Mouse (Mus musculus) left cerebral cortex, postnatal 14 days (tissue): ENCODE data around the gene Angel2. TPM values are rescaled to one million over a fixed set of nuclear protein-coding genes. Genes with fewer than 3 reads are reported as not detected.
"Not testable (repeated sequence)": the region's sequence is repeated elsewhere in the genome, so short reads cannot be mapped to it uniquely, and the experiment has no call there.

Experiments used
- DNase-seq, 2 experiments: peaks; one replicate each; pipeline ENCODE4 v3.0.0; 2021 to 2022; ENCODE audit warnings: low spot score in 2 of 2, mixed read lengths in 1 of 2
- intact Hi-C: fragments of 180-260 bp; cut with DNase I; formaldehyde crosslinking; loops from one replicate; pipeline ENCODE4 v1.15.1; 2025
- long read RNA-seq, 2 experiments: library from polyadenylated mRNA; stranded (forward); transcript quantifications; one replicate each; pipeline ENCODE4 v2.0.0; 2021
- total RNA-seq, 2 experiments: library from RNA; stranded (reverse); gene quantifications; 2 replicates each; pipeline ENCODE4 v1.2.3; 2021

Angel2 gene
- total RNA-seq, result 10 to 100 TPM; 53.5 to 55.3 TPM
- long read RNA-seq, experiment 1, transcript Angel2-202 (9 exons, 3,714 nt), result major isoform, 27 of 96 reads
- long read RNA-seq, experiment 1, partial matches to known transcripts, result 5 of 96 reads
- long read RNA-seq, experiment 1, other reads (novel, unspliced or antisense), result 62 of 96 reads
- long read RNA-seq, experiment 2, transcript Angel2-202 (9 exons, 3,714 nt), result major isoform, 23 of 68 reads
- long read RNA-seq, experiment 2, partial matches to known transcripts, result 4 of 68 reads
- long read RNA-seq, experiment 2, other reads (novel, unspliced or antisense), result 41 of 68 reads

GRCm38 (mm10) chr1:190924812-190925211 lies at the start of gene Angel2:
TSS of gene Angel2 (plus strand) at chr1:190925112.
- intact Hi-C loops, DNase-seq: not testable (repeated sequence)

DNA sequence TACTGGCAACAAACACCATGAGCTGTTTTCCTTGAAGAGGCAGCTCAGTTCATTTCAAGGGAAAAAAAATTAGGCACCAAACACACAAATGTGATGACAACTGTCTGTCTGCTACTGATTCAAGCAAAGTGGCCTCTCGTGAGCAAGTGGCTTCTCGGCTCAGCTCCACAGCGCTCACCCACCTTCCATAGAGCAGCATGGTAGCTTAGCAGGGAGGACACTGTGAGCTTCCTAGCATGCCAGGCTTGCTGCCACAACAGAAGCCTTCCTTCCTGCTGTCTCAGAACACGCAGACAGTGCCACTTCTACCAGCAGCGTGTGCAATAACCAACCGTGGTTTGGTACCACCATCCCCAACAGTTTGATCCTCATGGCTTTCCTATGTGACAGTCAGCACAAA lies 49.2 kb upstream of the Angel2 start:
- DNase-seq, result no peak
- intact Hi-C loops, result no loop called here

DNA sequence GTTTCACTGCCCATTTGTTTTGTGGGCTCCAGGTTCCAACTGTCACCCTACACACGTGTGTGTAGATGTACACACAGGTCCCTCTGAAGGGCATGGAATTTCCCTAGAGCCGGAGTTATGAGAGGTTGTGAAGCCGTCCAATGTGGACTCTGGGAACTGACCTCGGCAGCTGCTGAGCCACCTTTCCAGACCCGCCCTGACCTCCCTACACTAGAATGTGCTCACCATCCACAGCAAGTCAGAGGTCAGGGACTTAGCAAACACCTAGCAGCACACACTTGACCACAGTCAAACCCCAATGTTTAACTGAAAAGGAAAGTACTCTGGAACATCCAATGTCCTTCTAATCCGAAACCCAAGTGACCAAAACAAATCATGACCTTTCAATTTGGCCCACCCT lies 44.3 kb upstream of the Angel2 start:
- intact Hi-C loops, result loop anchor here (2.0 kb wide), 1 partner anchor 48 kb away; no protein-coding TSS in a partner anchor
- DNase-seq, result no peak

- DNase-seq, result peak; percentile 69 to 78
- intact Hi-C loops, result loop anchor here (2.0 kb wide), 1 partner anchor 49 kb away; no protein-coding TSS in a partner anchor
These were observed 43.5 kb upstream of the Angel2 start for GRCm38 (mm10) chr1:190881422-190881821.

- no peak for DNase-seq
- intact Hi-C loops, result no loop called here
These were observed 38.9 kb upstream of the Angel2 start for GRCm38 (mm10) chr1:190886014-190886413.

DNA sequence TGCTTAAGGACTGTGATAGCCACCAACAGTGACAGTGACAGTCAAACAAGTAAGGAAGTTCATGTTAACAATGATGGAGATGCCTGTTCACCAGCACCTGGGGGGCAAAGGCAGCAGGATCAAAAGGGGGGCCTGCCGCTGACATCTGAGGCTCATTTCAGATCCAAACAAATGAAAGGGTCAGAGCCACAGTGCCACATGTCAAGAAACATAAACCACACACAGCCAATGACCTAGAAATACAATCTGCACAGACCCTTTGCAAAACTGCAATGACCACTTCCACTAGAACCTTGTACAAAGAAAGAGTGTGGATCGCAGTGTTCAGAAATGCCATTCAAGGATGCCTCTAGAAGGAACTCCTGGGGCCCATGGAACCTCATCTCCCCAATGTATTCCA lies 36.9 kb upstream of the Angel2 start:
- no peak for DNase-seq
- intact Hi-C loops, result no loop called here

DNA sequence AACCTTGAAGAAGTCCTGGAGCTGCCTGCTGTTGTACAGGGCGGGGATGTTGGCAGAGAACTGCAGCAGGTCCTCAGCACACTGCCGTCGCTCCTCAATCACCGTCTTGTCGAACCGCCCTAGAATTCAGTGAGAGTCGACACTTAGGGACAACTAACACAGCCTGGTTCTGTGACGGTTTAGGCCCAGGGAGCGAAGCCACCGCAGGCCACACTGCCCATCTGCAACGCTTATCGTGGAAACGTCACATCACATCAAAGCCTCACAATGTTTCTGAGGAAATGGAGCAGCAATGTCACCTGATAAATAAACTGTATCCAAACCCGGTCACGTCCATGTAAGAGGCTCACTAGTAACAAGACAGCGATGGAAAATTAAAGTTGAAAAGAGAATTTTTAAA lies 36.3 kb upstream of the Angel2 start:
- DNase-seq, result no peak
- intact Hi-C loops, result no loop called here

DNA sequence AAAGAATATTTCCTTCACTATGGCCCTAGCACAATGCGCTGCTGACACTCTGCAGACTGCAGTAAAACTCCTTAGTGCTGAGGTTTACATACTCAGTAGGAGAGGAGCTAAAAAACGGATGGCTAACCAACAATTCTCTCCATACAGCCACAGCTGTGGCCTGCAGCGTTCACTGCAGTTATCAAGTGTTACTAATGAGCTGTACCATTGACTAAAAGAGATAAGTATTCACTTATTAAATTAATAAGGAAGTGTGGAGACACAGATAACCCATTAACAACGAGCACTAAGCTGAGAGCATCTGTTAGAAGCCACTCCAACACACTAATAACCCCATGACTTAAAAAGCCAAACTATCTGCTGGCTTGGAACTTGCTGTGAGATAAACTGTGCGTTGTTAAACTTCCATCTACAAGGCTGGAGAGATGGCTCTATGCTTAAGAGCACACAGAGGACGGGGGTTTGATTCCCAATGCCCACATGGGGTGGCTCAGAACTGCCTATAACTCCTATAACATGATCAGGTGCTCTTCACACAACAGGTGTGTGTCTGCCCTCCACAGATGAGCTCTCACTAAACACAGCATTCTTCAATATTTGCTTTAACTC lies 31.2 kb upstream of the Angel2 start:
- DNase-seq, result no peak
- intact Hi-C loops, result no loop called here

- intact Hi-C loops, result no loop called here
These were observed 26.7 kb upstream of the Angel2 start for GRCm38 (mm10) chr1:190898186-190898585.

GRCm38 (mm10) chr1:190898899-190899575 lies 25.9 kb upstream of the Angel2 start:
- no peak for DNase-seq
- intact Hi-C loops, result no loop called here

More at GRCm38 (mm10) chr1:190898186-190898585, 26.7 kb upstream of the Angel2 start:
- DNase-seq, result no peak

DNA sequence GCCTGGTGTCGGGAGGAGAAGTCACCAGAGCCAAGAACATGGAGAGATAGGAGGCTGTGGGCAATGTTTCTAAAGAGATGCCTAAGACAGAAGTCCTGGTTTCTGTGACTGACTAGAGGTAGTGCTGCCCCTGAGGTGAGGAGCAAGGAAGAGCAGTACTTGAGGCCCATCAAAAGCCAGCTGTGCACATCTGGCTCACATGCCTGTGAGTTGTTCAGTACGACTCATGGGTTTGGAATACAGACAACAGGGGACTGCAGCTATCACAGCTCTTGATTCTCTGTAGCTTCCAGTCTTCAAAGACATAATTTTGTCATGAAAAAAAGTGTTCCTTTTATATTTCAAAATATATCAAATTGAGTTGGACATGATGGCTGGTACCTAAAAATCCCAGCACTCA lies 23.8 kb upstream of the Angel2 start:
- intact Hi-C loops, result no loop called here
- DNase-seq, result no peak

DNA sequence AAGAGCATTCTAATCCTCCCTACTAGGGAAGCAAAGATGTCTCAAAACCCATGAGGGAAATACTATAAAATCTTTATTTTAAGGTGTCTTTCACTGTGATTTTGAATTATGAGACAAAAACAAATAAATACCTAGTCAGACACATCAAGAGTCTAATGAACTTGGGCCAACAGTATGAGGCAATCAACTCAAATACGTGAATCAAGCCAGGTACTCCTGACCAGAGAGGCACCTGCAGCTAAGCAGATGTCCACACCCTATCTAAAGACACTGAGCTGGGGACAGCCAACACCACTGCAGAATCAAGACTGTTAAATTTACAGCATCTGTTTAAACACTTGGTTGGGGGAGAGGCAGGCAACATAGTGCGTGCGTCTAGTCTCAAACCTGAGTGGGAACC lies 20.8 kb upstream of the Angel2 start:
- no peak for DNase-seq
- intact Hi-C loops, result no loop called here

GRCm38 (mm10) chr1:190904714-190905113 lies 20.2 kb upstream of the Angel2 start:
- DNase-seq, result no peak
- intact Hi-C loops, result no loop called here

DNA sequence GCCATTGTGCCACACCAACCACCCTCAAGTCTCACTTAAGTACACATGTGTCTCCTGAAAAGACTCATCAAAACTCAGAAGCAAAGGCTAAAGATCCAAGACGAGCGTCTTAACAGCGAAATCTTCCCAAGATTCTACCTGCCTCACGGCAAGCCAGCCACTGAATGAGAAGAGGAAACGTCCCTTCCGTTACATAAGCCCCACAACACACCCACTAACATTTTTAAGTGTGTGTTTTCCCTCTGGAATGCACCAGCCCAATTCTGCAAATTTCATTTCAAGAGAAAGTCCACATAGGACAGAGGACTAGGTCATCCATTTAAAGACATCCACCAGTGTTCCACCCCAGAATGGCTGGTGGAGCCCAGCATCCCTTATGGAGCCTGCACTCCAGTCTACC lies 14.1 kb upstream of the Angel2 start:
- no peak for DNase-seq
- intact Hi-C loops, result no loop called here

DNA sequence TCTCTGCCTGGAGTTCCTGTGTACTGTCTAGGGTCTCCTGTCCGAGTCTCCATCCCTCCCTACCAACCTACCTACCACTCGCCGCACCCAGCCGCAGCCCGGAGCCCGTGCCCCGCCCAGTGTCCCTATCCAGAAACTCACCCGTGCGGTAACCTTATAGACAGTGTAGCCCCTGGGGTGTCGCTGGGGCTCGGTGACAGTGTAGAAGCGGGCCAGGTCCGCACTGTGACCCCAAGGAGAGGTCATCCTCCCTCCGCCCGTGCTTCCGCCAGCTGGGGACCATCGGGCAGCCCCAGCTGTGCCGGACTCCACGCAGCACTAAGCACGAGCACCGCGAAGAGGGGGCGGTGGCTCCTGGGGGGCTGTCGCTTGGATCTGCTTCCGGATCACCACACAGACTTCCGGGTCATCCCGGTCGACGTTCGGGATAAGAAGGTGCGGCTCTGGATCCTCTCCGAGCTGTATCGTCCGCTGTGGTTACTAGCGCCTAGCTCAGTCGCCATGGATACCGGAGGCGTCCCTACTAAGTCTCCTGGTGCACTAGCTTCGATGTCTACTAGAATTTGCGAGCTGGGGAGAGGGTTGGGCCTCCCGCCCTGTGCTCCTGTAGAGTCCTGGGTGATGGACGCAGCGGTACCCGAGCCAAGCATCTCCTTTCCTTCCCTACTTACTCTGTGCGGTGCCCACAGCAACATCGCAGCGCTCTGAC lies 13.3 kb upstream of the Angel2 start, which contains the start of gene Rps6kc1:
Rps6kc1 (minus strand) TSS at position 356 of the 709 bp plus-strand sequence.
- peak; percentile 87 to 91 for DNase-seq
- intact Hi-C loops, result no loop called here

DNA sequence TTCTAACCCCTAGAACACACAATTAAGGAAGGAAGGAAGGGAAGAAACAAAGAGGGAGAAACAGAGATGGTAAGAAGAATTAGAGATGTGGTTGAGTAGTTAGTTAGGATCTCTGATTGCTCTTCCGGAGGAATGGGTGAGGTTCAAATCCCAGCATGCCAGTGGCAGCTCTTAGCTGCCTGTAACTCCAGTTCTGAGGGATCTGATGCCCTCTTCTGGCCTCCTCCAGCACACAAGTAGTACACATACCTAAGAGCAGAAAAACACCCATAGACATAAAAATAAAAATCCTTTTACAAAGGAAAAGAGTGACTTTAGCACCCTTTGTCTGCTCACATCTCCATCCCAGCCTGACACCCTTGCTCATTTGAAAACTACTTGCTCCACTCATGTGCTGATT lies 12.3 kb upstream of the Angel2 start:
- DNase-seq, result peak in 1 of 2 experiments; percentile 23
- intact Hi-C loops, result no loop called here

- peak; percentile 73 to 79 for DNase-seq
These were observed 6.0 kb upstream of the Angel2 start for GRCm38 (mm10) chr1:190918938-190919337.

DNA sequence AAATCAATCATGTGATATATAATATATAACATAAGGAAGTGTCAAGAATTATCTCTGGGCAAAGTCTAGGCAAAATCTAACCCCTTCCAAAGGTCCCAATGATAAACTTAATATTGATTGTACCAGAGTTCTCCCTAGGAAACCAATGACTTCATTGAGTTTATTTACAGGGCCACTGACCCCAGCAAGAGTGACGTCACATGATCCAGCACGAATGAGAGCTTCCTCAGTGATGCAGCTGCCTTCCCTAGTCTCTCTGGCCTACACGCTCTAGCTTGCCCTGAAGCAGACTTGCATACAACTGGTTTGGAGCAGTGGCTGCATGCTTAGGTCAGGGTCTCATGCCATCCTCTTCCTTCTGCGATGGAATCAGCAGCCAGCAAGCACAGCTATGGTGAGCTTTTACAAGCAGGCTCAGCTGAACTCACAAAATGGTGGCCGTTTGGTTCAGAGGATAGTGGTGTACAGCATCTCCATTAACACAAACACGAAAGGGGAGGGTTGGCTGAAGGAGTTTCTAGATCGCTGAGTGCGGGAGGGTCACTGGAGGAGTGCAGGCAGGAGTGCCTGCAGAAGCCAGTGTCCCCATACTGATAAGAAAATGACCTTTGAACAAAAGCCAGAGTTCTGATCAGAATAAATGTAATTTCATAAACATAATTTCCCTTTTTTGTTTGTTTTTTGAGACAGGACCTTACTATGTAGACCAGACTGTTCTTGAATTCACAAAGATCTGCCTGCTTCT lies 5.0 kb upstream of the Angel2 start:
- intact Hi-C loops, result no loop called here
- no peak for DNase-seq

More at GRCm38 (mm10) chr1:190918938-190919337, 6.0 kb upstream of the Angel2 start:
- intact Hi-C loops, result no loop called here

- DNase-seq, result no peak
- intact Hi-C loops, result no loop called here
These were observed 2.4 kb downstream of the Angel2 start for GRCm38 (mm10) chr1:190927311-190927710.
